Mouse (Mus musculus) heart, embryonic 13.5 days (tissue): ENCODE results near the gene Pbx1. TPM values are rescaled to one million over a fixed set of nuclear protein-coding genes. Genes with fewer than 3 reads are reported as not detected.
A peak's percentile ranks its signal among the peaks of the same experiment; 100 is the strongest.

Experiments used
- ATAC-seq: fragments of 200-750 bp; cut with Nextera tagmentation; 2 replicates; pipeline ENCODE4 v1.8.0; 2017; ENCODE audit warnings: moderate TSS enrichment; ENCODE audit not compliant: insufficient number of reproducible peaks, low FRiP score, low TSS enrichment; ENCODE audit errors: extremely low read depth
- H3K27ac ChIP-seq: fragments of 300-500 bp; sonication (generic); replicated peaks from 2 replicates; pipeline ENCODE4 v1.5.1; 2015; ENCODE audit warnings: moderate library complexity, mild to moderate bottlenecking, inconsistent platforms
- H3K27me3 ChIP-seq: fragments of 300-500 bp; sonication (generic); replicated peaks from 2 replicates; pipeline ENCODE4 v1.6.1; 2015; ENCODE audit warnings: mild to moderate bottlenecking, inconsistent platforms
- H3K36me3 ChIP-seq: fragments of 300-500 bp; sonication (generic); 2 replicates; pipeline ENCODE4 v1.6.1; 2015; ENCODE audit warnings: mild to moderate bottlenecking, inconsistent platforms
- H3K4me1 ChIP-seq: fragments of 300-500 bp; sonication (generic); 2 replicates; pipeline ENCODE4 v1.6.1; 2015; ENCODE audit warnings: inconsistent platforms
- H3K4me2 ChIP-seq: fragments of 300-500 bp; sonication (generic); 2 replicates; pipeline ENCODE4 v1.6.1; 2015; ENCODE audit warnings: inconsistent platforms, mild to moderate bottlenecking, moderate library complexity
- H3K4me3 ChIP-seq: fragments of 300-500 bp; sonication (generic); 2 replicates; pipeline ENCODE4 v1.5.1; 2015; ENCODE audit warnings: moderate library complexity, mild to moderate bottlenecking, inconsistent platforms
- H3K9ac ChIP-seq: fragments of 300-500 bp; sonication (generic); 2 replicates; pipeline ENCODE4 v1.6.1; 2015; ENCODE audit warnings: inconsistent platforms, mild to moderate bottlenecking, moderate library complexity
- H3K9me3 ChIP-seq: fragments of 300-500 bp; sonication (generic); 2 replicates; pipeline ENCODE4 v1.6.1; 2016; ENCODE audit warnings: inconsistent platforms
- WGBS: fragments of 180-500 bp; shearing (Covaris S2); methylation state at CpG from one replicate; pipeline ENCODE4 v1.1.7; 2015; ENCODE audit warnings: mixed read lengths; 5-methylcytosine and 5-hydroxymethylcytosine counted together
- polyA plus RNA-seq: library from polyadenylated mRNA; unstranded; fragments of >200 nt; fragmentation: Nextera tagmentation; extraction: Ambion mirVana; gene quantifications from 2 replicates; pipeline ENCODE4 v1.2.1, GENCODE M21; 2015

Gene Pbx1
- polyA plus RNA-seq, 1 experiment from 2014 or later = 23.2 TPM

DNA sequence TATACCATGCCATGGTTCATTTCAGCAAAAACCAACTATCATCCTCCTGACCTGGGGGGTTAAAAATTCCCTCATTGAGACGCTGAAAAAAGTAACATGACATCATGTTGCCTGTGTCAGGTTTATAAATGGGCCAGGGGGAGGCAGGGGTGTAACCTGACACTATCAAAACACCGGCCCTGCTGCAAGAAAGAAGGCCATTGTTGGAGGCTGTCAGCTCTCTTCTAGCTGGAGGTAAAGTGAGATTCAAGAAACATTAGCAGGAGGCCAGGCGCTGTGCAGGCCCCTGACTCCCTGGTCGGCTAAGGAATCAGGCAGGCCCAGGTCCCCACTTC, 49.3 kb downstream of the Pbx1 start:
- Histone ChIP-seq H3K36me3 (peaks cover 9% of the 10 kb centered on the region; the same call in 1 of the 2 replicates), H3K9ac (peak overlapping the region; percentile 72), H3K4me2 (peak overlapping the region; percentile 27), H3K27me3 (no peaks in the 10 kb centered on the region), H3K4me3 (no peak overlapping the region), H3K4me1 (peaks cover 83% of the 10 kb centered on the region), H3K27ac (peak overlapping the region; percentile 97), H3K9me3 (no peaks in the 10 kb centered on the region)
- ATAC-seq = peak; percentile 57; the same call in 1 of the 2 replicates
- 2% methylated on average over 4 of the region's 4 CpGs for WGBS

DNA sequence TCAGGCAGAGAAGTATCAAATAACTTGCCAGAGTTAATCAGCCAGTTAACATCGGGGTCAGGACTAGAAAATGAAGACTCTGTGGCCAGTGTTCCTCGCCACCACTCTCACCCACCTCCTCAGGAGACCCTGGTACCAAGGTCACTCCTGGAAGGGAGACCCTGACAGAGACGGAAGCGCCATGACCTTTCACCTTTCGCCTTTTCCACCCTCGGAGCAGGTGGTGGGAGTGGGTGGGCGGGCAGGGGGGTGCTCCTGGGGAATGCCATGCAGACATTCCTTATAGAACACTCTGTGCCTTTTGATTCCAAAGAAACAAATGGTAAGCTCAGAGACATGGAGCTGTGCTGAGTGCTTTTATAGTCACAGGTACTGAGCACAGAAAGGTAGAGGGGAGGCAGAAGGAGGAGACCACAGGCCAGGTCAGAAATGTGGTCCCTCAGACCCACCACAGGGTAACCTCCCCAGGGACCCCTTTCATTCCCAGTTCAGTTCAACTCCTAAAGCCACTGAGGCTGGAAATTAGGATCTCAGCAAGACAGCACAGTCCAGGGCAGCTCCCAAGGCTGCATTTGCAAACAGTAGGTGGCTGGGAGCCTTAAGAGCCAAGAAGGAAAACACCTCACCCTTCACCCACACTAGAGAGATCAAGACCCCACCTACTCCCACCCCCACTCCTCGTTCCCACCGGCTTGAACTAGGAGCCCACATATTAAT, 49.8 kb downstream of the Pbx1 start:
- peak overlapping the region; percentile 97 for H3K27ac ChIP-seq
- H3K27me3 ChIP-seq = no peaks in the 10 kb centered on the region
- peaks cover 83% of the 10 kb centered on the region for H3K4me1 ChIP-seq
- peak overlapping the region; percentile 72 for H3K9ac ChIP-seq
- H3K4me2 ChIP-seq = peak overlapping the region; percentile 27
- WGBS = 37% methylated on average over 9 of the region's 9 CpGs
- H3K4me3 ChIP-seq = no peak overlapping the region
- H3K36me3 ChIP-seq = peaks cover 5% of the 10 kb centered on the region; the same call in 1 of the 2 replicates
- H3K9me3 ChIP-seq = no peaks in the 10 kb centered on the region
- no peak for ATAC-seq

DNA sequence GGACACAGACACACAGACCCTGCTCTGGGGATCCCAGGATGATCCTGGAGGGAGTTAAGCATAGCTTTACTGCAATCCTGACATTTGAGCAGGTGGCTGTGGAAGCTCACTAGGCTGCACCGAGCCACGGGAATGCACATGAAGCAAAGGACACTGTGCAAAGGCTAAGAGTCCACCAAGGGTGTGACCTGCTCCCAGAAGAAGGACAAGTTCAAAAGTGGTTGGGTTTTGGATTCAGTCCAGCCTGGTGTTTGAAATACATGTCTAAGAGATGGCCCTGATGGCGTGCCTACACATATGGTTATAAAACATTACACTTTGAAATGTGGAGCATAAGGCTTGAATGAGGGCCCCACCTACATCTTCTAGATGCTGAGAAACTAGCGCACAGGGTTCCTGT, 50.6 kb downstream of the Pbx1 start:
- Histone ChIP-seq H3K36me3 (peaks cover 5% of the 10 kb centered on the region; the same call in 1 of the 2 replicates), H3K27ac (peak overlapping the region; percentile 97), H3K9me3 (no peaks in the 10 kb centered on the region), H3K4me3 (no peak overlapping the region), H3K27me3 (no peaks in the 10 kb centered on the region), H3K4me1 (peaks cover 79% of the 10 kb centered on the region), H3K4me2 (no peak overlapping the region), H3K9ac (no peak overlapping the region)
- WGBS = 46% methylated on average over 4 of the region's 4 CpGs
- ATAC-seq = no peak

DNA sequence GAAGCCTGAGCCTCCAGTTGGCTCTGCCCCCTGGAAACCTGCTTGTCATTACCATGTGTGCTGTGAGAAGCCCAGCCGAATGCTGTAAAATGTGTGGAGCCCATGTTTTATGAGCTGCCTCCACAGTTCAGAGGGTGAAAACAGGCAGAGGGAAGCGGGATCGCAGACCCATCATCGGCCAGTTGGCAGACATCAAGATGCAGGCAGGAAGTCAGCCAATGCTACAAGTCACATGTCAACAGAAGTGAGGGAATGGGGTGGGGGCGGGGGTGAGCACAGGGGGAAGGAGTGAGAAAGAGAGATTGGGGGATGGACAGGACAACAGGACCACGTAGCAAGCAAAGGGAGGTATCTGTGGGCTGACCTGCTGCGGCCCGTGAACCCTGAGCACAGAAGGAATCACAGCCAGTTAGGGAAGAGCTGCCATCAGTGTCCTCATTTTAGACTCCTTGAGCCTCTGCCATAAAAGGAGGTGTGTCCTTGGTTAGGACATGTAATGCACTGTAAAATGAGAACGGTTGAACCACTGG, 51.8 kb downstream of the Pbx1 start:
- peak overlapping the region; percentile 97 for H3K27ac ChIP-seq
- 0 out of 2 replicates have a peak overlapping the region, but pooled peaks have one; percentile 33 for H3K9ac ChIP-seq
- H3K4me2 ChIP-seq = peak overlapping the region; percentile 26
- H3K4me3 ChIP-seq = no peak overlapping the region
- no peaks in the 10 kb centered on the region for H3K27me3 ChIP-seq
- peak; percentile 28; the same call in 1 of the 2 replicates for ATAC-seq
- H3K9me3 ChIP-seq = no peaks in the 10 kb centered on the region
- peaks cover 5% of the 10 kb centered on the region; the same call in 1 of the 2 replicates for H3K36me3 ChIP-seq
- peaks cover 78% of the 10 kb centered on the region for H3K4me1 ChIP-seq
- 26% methylated on average over 9 of the region's 9 CpGs for WGBS

DNA sequence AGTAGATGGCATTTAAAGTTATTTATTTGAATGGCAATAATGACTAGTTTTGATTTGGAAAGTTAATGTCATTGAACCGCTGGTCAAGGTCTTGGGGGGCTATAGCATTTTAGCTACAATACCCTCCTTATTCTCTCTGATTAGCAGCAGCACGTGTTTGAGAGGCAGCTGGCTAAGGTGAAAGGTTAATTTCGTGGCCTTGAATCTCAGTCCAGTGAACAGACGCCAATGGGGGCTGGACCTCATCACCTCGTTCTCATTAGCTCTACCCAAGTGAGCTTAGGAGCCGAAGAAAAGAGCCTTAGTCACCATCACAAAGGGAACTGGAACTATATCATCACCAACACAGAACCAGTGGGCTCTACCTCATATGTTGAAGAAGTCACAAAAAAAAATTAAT, 54.4 kb downstream of the Pbx1 start:
- no peaks in the 10 kb centered on the region for H3K9me3 ChIP-seq
- no peak for ATAC-seq
- 62% methylated on average over 6 of the region's 6 CpGs for WGBS
- peaks cover 7% of the 10 kb centered on the region for H3K36me3 ChIP-seq
- H3K27me3 ChIP-seq = no peaks in the 10 kb centered on the region
- H3K4me3 ChIP-seq = no peak overlapping the region
- H3K9ac ChIP-seq = no peak overlapping the region
- no peak overlapping the region for H3K4me2 ChIP-seq
- H3K27ac ChIP-seq = no peak overlapping the region
- peaks cover 62% of the 10 kb centered on the region for H3K4me1 ChIP-seq

DNA sequence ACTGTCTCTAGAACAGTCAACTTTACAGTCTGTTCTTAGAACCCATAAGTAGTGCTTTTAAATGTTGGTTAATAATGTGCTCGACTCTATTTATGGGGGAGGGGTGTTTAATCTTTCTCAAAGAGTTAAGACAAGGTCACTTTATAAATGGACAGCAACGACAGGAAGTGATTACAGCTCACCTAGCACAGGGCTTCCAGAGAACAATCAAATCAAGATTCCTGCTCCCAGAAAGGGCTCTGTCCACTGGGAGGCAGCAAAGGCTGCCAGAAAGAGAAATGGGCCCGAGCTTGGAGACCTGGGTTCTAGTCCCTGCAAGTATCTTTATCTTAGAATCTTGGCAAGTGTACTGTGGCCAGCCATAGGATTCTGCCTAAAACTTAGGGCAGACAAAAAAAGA, 55.7 kb downstream of the Pbx1 start:
- Histone ChIP-seq H3K4me1 (peaks cover 54% of the 10 kb centered on the region), H3K9ac (no peak overlapping the region), H3K4me2 (no peak overlapping the region), H3K4me3 (no peak overlapping the region), H3K27ac (0 out of 2 replicates have a peak overlapping the region, but pooled peaks have one; percentile 36), H3K27me3 (no peaks in the 10 kb centered on the region), H3K9me3 (no peaks in the 10 kb centered on the region), H3K36me3 (peaks cover 19% of the 10 kb centered on the region)
- WGBS = 34% methylated on average over 3 of the region's 3 CpGs
- no peak for ATAC-seq

DNA sequence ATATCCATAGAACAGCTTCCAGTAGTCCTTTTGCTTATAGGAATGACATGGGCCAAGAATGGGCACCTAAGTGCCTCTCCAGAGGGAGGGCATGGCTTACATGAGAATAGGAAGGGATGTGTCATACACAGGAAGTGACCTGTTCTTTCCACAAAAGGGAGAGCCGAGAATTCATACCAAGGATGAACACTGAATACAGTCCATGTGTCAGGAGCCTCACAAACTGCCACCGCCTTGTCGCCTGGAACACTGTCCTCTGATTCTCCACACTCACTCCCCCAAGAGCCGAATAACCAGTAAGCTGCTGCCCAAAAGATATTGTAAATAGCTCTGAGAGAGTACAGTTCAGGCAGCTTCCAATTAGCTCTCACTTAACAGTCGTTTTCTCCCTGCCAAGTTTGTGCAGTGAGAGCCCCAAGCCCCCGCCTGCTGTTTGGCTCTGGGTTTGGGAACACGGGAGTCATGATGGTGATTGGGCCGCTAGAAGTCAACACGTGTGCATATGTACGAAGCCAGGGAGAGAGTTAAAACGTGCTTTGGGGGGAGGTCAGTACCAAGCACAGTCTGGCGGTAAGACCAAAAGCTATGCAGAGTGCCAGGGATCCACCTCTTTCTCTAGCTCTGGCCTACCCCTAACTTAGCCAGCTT, 57.0 kb downstream of the Pbx1 start:
- ATAC-seq = no peak
- no peak overlapping the region for H3K9ac ChIP-seq
- no peak overlapping the region for H3K4me3 ChIP-seq
- peaks cover 41% of the 10 kb centered on the region for H3K4me1 ChIP-seq
- WGBS = 68% methylated on average over 12 of the region's 12 CpGs
- H3K27me3 ChIP-seq = no peaks in the 10 kb centered on the region
- peaks cover 29% of the 10 kb centered on the region for H3K36me3 ChIP-seq
- 0 out of 2 replicates have a peak overlapping the region, but pooled peaks have one; percentile 20 for H3K27ac ChIP-seq
- H3K4me2 ChIP-seq = no peak overlapping the region
- H3K9me3 ChIP-seq = no peaks in the 10 kb centered on the region

DNA sequence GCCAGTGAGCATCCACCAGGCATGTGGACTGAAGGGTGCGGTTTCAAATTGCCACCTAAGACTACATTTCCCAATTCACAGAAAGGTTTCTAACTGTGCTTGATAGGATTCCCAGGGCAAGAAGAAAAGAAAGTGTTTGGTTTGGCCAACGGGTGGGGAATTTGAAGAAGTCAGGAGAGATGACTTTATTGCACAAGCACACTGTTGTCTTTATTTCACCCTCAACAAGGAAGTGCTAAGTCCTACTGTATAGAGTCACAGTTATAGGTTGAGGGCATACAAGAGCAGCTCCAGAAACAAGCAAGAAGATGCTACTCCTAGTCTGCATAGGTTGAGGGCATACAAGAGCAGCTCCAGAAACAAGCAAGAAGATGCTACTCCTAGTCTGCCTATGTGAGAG, 60.0 kb downstream of the Pbx1 start:
- Histone ChIP-seq H3K4me2 (no peak overlapping the region), H3K27ac (no peak overlapping the region), H3K9ac (no peak overlapping the region), H3K4me3 (no peak overlapping the region), H3K27me3 (no peaks in the 10 kb centered on the region), H3K9me3 (no peaks in the 10 kb centered on the region), H3K4me1 (peaks cover 46% of the 10 kb centered on the region), H3K36me3 (peaks cover 37% of the 10 kb centered on the region)
- ATAC-seq = no peak
- 81% methylated on average over 2 of the region's 2 CpGs for WGBS

DNA sequence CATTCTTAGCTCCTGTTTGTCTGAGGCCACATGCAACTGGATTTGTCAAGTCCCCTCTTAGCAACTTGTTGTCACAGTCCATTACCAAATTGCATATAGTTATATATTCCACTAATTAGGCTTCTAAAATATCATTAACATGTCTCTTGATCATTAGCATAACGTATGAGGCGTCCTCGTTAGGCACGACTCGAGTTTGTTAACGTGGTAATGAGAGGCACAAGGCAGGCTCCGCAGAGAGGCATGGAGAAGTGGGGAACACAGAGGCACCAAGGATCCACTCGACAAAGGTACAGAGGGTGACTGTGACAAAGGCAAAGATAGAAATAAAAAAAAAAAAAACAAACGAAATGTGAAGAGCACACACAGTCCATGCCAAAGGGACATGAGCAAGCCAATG, 61.1 kb downstream of the Pbx1 start:
- no peak overlapping the region for H3K4me2 ChIP-seq
- no peak overlapping the region for H3K9ac ChIP-seq
- peaks cover 37% of the 10 kb centered on the region for H3K4me1 ChIP-seq
- WGBS = 87% methylated on average over 9 of the region's 9 CpGs
- H3K27me3 ChIP-seq = no peaks in the 10 kb centered on the region
- no peak overlapping the region for H3K4me3 ChIP-seq
- no peaks in the 10 kb centered on the region for H3K9me3 ChIP-seq
- no peak overlapping the region for H3K27ac ChIP-seq
- ATAC-seq = no peak
- H3K36me3 ChIP-seq = peaks cover 43% of the 10 kb centered on the region

DNA sequence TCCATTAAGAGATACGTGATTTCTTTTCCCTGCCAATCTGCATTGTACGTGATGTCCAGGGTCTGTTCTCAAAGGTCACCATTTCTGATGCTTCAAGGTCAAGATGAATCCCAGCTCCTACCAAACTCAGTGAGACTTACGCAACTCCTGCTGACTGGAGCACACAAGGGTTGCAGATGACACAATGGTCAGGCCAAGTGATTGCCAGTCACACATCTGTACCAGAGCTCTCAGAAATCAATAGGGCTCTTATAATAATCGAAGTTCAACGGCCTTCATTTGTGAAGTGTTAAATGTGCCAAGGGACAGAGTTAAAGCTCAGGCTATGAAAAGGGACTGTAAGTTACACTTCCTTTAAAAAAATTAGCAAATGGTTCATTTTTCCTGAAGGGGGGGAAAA, 65.8 kb downstream of the Pbx1 start:
- WGBS = 86% methylated on average over 5 of the region's 5 CpGs
- H3K9me3 ChIP-seq = no peaks in the 10 kb centered on the region
- no peak overlapping the region for H3K9ac ChIP-seq
- H3K27me3 ChIP-seq = no peaks in the 10 kb centered on the region
- H3K4me1 ChIP-seq = peaks cover 30% of the 10 kb centered on the region
- peaks cover 46% of the 10 kb centered on the region for H3K36me3 ChIP-seq
- H3K27ac ChIP-seq = no peak overlapping the region
- no peak overlapping the region for H3K4me3 ChIP-seq
- no peak for ATAC-seq
- H3K4me2 ChIP-seq = no peak overlapping the region

DNA sequence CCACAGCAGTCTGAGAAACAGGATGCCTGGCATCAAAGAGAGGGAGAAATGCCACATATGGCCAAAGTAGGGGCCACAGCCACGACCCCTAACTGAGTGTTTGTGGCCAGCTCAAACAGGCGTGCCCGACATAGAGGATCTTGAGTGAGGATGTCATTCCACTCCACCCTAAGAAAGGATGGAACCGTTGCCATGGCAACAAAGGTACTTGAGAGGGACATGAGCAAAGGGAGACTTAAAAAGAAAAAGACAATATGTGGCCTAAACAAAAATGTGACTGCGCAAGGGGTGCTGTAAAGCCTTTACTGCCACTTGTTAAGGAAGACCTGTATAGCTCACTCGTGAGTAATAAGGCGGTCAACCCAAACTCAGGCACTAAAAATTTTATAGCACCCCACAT, 67.7 kb downstream of the Pbx1 start:
- Histone ChIP-seq H3K9ac (no peak overlapping the region), H3K4me2 (no peak overlapping the region), H3K9me3 (no peaks in the 10 kb centered on the region), H3K4me1 (peaks cover 34% of the 10 kb centered on the region), H3K27ac (no peak overlapping the region), H3K4me3 (no peak overlapping the region), H3K36me3 (peaks cover 43% of the 10 kb centered on the region), H3K27me3 (no peaks in the 10 kb centered on the region)
- no peak for ATAC-seq
- WGBS = 89% methylated on average over 7 of the region's 7 CpGs
